Mouse (Mus musculus) thymus, adult 2 months (tissue): Measurements from ENCODE around the gene Adamtsl3.

ENCODE experiments used
- CTCF ChIP-seq: fragments of 200-500 bp; IDR thresholded peaks from 2 replicates; pipeline ENCODE4 v1.5.1; 2012; ENCODE audit warnings: mild to moderate bottlenecking, control low read depth, low read length, moderate library complexity, borderline replicate concordance; ENCODE audit not compliant: control insufficient read depth, poor library complexity, insufficient read depth; ENCODE audit errors: extremely low read depth
- POLR2A ChIP-seq: fragments of 200-500 bp; IDR thresholded peaks from 2 replicates; pipeline ENCODE4 v1.6.1; 2012; ENCODE audit warnings: mild to moderate bottlenecking, low read length, control low read depth, moderate library complexity; ENCODE audit not compliant: control insufficient read depth, poor library complexity, insufficient read depth; ENCODE audit errors: extremely low read depth

DNA sequence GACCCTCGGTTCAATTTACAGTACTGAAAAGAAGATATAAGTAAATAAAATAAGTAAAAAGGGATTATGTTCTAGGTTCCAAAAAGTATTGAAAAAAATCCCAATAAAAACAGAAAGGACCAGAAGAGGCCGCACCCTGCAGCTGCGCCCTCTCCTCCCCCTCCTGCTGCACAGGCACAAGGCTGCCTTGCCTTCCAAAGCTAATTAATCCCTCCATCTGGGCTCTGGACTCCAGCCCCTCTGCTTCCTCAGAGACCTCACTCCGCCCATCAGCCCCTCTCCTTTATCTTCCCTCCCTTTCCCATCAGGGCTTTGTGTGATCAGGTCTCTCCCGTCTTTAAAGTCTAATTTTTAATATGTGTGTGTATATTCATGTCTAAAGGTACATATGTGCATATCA is 149.3 kb downstream of the Adamtsl3 start:
- TF ChIP-seq CTCF (no peak), POLR2A (no peak)
